Mouse (Mus musculus) limb, embryonic 12.5 days (tissue): Measurements from ENCODE around the gene Atp2b1. TPM values are rescaled to one million over a fixed set of nuclear protein-coding genes. Genes with fewer than 3 reads are reported as not detected.

ENCODE experiments used
- ATAC-seq: fragments of 200-750 bp; cut with Nextera tagmentation; 2 replicates; pipeline ENCODE4 v1.8.0; 2017; ENCODE audit warnings: low read depth, moderate TSS enrichment; ENCODE audit not compliant: insufficient number of reproducible peaks, insufficient read depth, low FRiP score, low TSS enrichment
- H3K27ac ChIP-seq: fragments of 300-500 bp; sonication (generic); 2 replicates; pipeline ENCODE4 v1.5.1; 2016; ENCODE audit warnings: mild to moderate bottlenecking, moderate library complexity
- H3K27me3 ChIP-seq: fragments of 300-500 bp; sonication (generic); 2 replicates; pipeline ENCODE4 v1.6.1; 2016; ENCODE audit warnings: mild to moderate bottlenecking, moderate library complexity
- H3K36me3 ChIP-seq: fragments of 300-500 bp; sonication (generic); 2 replicates; pipeline ENCODE4 v1.6.1; 2016; ENCODE audit warnings: mild to moderate bottlenecking, moderate library complexity
- H3K4me1 ChIP-seq: fragments of 300-500 bp; sonication (generic); replicated peaks from 2 replicates; pipeline ENCODE4 v1.6.1; 2016
- H3K4me2 ChIP-seq: fragments of 300-500 bp; sonication (generic); 2 replicates; pipeline ENCODE4 v1.6.1; 2016; ENCODE audit warnings: mild to moderate bottlenecking, moderate library complexity
- H3K4me3 ChIP-seq: fragments of 300-500 bp; sonication (generic); replicated peaks from 2 replicates; pipeline ENCODE4 v1.5.1; 2016; ENCODE audit warnings: mild to moderate bottlenecking
- H3K9ac ChIP-seq: fragments of 300-500 bp; sonication (generic); replicated peaks from 2 replicates; pipeline ENCODE4 v1.6.1; 2016; ENCODE audit warnings: mild to moderate bottlenecking, moderate library complexity
- H3K9me3 ChIP-seq: fragments of 300-500 bp; sonication (generic); 2 replicates; pipeline ENCODE4 v1.6.1; 2016; ENCODE audit warnings: mild to moderate bottlenecking, moderate library complexity
- WGBS: fragments of 180-500 bp; shearing (Covaris S2); methylation state at CpG from one replicate; pipeline ENCODE4 v1.1.7; 2016; 5-methylcytosine and 5-hydroxymethylcytosine counted together
- polyA plus RNA-seq: library from polyadenylated mRNA; unstranded; fragments of >200 nt; fragmentation: Nextera tagmentation; extraction: Ambion mirVana; gene quantifications from 2 replicates; pipeline ENCODE4 v1.2.1, GENCODE M21; 2016

The Atp2b1 gene
- polyA plus RNA-seq, 1 experiment from 2014 or later, result 100 TPM

DNA sequence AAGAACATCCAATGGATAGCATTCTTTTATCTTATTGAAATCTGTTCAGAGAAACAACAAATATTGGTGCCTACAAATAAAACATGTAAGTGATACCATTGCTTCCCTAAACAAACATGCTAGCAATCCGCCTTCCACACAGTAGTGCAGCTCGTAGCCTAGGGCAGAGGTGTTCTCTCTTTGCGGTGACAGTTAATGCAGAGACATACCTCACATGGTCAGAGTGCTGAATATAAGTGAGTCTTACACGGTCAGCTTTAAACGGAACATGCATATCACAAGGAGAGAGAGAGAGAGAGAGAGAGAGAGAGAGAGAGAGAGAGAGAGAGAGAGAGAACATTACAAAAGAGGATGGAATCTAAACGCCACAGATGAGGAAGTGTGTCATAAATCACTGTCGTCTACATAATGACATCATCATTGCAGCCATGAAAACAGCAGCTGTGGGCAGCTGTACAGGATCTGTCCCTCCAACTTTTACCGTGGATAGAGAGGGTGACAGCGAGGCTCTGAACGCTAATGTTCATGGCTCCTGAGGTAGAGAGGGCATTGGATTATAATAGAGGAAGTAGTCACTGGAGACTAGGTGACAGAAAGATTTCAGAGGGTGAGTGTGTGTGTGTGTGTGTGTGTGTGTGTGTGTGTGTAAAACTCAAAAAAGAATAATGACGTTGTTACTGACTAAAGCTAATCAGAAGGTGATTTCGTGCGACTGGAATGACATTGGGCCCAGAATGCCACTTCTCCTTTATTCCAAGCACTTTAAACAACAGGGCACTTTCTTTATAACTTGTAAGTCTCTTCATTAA lies 52.4 kb downstream of the Atp2b1 start:
- no peak overlapping the region for H3K4me2 ChIP-seq
- H3K4me1 ChIP-seq, result no peaks in the 10 kb centered on the region
- no peak overlapping the region for H3K27ac ChIP-seq
- H3K36me3 ChIP-seq, result peaks cover 5% of the 10 kb centered on the region; the same call in 1 of the 2 replicates
- no peak overlapping the region for H3K4me3 ChIP-seq
- no peaks in the 10 kb centered on the region for H3K27me3 ChIP-seq
- H3K9me3 ChIP-seq, result no peaks in the 10 kb centered on the region
- no peak overlapping the region for H3K9ac ChIP-seq
- WGBS, result 67% methylated on average over 13 of the region's 13 CpGs
- no peak for ATAC-seq

DNA sequence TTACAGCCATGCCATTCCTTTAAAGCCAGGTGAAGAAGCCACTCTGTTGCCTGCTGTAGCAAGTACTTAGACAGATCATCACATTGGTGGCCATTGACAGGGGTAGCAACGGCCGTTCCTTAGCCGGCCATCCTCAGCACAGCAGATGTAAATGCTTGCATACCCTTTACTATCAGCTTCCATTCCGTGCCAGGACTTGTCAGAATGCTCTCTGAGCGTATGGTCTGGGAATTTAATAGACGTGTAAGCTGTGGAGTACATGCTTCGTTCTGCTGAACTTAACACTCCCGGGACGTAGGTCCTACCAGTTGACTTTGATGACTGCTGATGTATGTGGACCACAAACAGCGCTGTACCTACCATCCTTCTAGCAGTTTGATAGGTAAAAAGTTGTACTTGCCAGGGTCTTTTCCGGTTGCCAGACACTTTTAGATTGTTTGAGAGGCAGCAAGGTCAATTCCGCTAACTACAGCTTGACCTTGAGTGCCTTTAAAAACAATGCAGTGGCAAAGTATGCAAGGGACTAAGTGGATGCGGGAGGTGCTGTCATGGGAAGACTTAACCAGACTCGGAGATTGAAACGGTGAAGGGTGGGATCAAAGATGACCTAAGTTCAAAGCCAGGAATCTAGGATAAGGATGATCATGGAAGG lies 53.2 kb downstream of the Atp2b1 start:
- H3K4me3 ChIP-seq, result no peak overlapping the region
- 0 out of 2 replicates have a peak, but pooled peaks cover 5% of the 10 kb centered on the region for H3K4me1 ChIP-seq
- no peak overlapping the region for H3K4me2 ChIP-seq
- peaks cover 5% of the 10 kb centered on the region; the same call in 1 of the 2 replicates for H3K36me3 ChIP-seq
- H3K9me3 ChIP-seq, result no peaks in the 10 kb centered on the region
- 88% methylated on average over 15 of the region's 15 CpGs for WGBS
- no peaks in the 10 kb centered on the region for H3K27me3 ChIP-seq
- no peak for ATAC-seq
- H3K27ac ChIP-seq, result no peak overlapping the region
- no peak overlapping the region for H3K9ac ChIP-seq

- peaks cover 5% of the 10 kb centered on the region; the same call in 1 of the 2 replicates for H3K36me3 ChIP-seq
- no peak overlapping the region for H3K27ac ChIP-seq
- H3K4me2 ChIP-seq, result no peak overlapping the region
- H3K4me3 ChIP-seq, result no peak overlapping the region
- 91% methylated on average over 3 of the region's 3 CpGs for WGBS
- H3K9ac ChIP-seq, result no peak overlapping the region
- ATAC-seq, result no peak
- H3K4me1 ChIP-seq, result peaks cover 16% of the 10 kb centered on the region
- H3K9me3 ChIP-seq, result no peaks in the 10 kb centered on the region
- no peaks in the 10 kb centered on the region for H3K27me3 ChIP-seq
These were observed 56.7 kb downstream of the Atp2b1 start for GRCm38 (mm10) chr10:98970917-98971316.

GRCm38 (mm10) chr10:98972359-98972758 lies 58.2 kb downstream of the Atp2b1 start:
- no peak overlapping the region for H3K4me2 ChIP-seq
- H3K27ac ChIP-seq, result no peak overlapping the region
- no peak overlapping the region for H3K9ac ChIP-seq
- peaks cover 5% of the 10 kb centered on the region; the same call in 1 of the 2 replicates for H3K36me3 ChIP-seq
- 82% methylated on average over 2 of the region's 2 CpGs for WGBS
- H3K27me3 ChIP-seq, result no peaks in the 10 kb centered on the region
- peaks cover 28% of the 10 kb centered on the region for H3K4me1 ChIP-seq
- H3K9me3 ChIP-seq, result no peaks in the 10 kb centered on the region
- no peak for ATAC-seq
- no peak overlapping the region for H3K4me3 ChIP-seq

- Histone ChIP-seq H3K27me3 (no peaks in the 10 kb centered on the region), H3K4me1 (peaks cover 28% of the 10 kb centered on the region), H3K36me3 (peaks cover 5% of the 10 kb centered on the region; the same call in 1 of the 2 replicates), H3K4me3 (no peak overlapping the region), H3K9ac (no peak overlapping the region), H3K4me2 (no peak overlapping the region), H3K27ac (no peak overlapping the region), H3K9me3 (no peaks in the 10 kb centered on the region)
- WGBS, result 73% methylated on average over 18 of the region's 18 CpGs
- no peak for ATAC-seq
These were observed 58.9 kb downstream of the Atp2b1 start for GRCm38 (mm10) chr10:98972912-98973605.

DNA sequence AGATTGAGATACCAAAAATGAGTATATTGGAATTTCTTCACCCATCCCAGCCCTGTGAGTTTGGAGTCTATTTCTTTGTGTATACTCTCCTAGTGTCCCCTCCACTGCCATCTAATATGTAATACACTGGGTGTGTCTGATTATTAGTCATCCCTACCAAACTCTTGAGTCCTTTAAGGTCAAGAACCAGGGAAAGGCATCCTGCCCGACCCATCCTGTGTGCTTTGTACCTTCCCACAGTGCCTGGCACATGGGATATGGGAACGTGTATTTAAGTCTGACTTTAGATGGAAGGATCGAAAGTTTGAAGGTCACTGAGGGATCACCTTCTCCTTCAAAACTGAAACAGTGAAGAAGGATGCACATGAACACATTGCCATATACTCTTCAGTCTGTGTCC lies 60.4 kb downstream of the Atp2b1 start:
- Histone ChIP-seq H3K4me2 (no peak overlapping the region), H3K27ac (no peak overlapping the region), H3K27me3 (no peaks in the 10 kb centered on the region), H3K4me3 (no peak overlapping the region), H3K9me3 (no peaks in the 10 kb centered on the region), H3K9ac (no peak overlapping the region), H3K36me3 (no peaks in the 10 kb centered on the region), H3K4me1 (peaks cover 28% of the 10 kb centered on the region)
- 86% methylated on average over 3 of the region's 3 CpGs for WGBS
- ATAC-seq, result no peak

DNA sequence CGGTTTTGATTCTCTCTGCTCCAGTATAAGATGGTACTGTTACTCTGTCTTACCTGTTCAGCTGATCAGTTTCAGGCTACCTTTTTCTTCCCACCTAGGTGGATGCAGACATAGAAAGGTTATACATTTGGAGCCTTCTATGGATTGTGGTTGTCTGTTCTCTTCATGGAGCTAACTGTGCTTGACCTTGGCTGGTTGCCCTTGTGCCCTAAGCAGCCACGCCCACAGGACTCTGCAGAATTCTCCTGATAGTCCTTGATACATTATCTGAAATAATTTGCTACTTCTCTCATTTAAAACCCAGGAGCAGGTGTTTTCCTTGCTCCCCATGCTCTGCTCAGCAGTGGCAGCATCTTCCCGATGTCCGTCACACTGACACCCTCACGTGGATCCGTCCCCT lies 61.4 kb downstream of the Atp2b1 start:
- Histone ChIP-seq H3K27ac (no peak overlapping the region), H3K4me3 (no peak overlapping the region), H3K9me3 (no peaks in the 10 kb centered on the region), H3K4me2 (no peak overlapping the region), H3K4me1 (peaks cover 28% of the 10 kb centered on the region), H3K9ac (no peak overlapping the region), H3K27me3 (no peaks in the 10 kb centered on the region), H3K36me3 (no peaks in the 10 kb centered on the region; the same call in 1 of the 2 replicates)
- WGBS, result 87% methylated on average over 6 of the region's 6 CpGs
- no peak for ATAC-seq

- H3K36me3 ChIP-seq, result no peaks in the 10 kb centered on the region; the same call in none of the 2 replicates
- H3K9me3 ChIP-seq, result no peaks in the 10 kb centered on the region
- H3K9ac ChIP-seq, result no peak overlapping the region
- H3K4me1 ChIP-seq, result peaks cover 27% of the 10 kb centered on the region
- no peak overlapping the region for H3K4me2 ChIP-seq
- no peaks in the 10 kb centered on the region for H3K27me3 ChIP-seq
- no peak overlapping the region for H3K27ac ChIP-seq
- no peak for ATAC-seq
- no peak overlapping the region for H3K4me3 ChIP-seq
- 59% methylated on average over 6 of the region's 6 CpGs for WGBS
These were observed 62.8 kb downstream of the Atp2b1 start for GRCm38 (mm10) chr10:98976877-98977494.

DNA sequence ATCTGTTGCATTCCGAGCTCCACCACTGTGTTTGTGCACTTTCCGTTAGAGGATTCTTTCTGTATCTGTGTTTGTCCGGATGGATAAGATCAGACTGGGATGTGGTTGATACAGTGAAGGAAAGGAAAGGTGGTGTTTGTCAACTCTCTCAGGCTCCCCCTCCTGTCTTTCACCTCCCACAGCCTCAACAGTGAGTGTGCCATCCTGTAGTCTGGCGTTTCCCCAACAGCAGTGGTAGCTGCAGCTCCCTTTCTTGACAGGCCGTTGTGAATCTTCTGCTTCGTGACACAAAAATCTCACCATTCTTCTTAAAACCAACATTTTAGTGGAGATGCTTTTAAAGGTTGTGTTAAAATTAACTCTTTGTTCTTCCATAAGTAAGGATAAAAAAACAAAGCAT lies 64.6 kb downstream of the Atp2b1 start:
- Histone ChIP-seq H3K36me3 (no peaks in the 10 kb centered on the region; the same call in none of the 2 replicates), H3K4me3 (no peak overlapping the region), H3K9me3 (no peaks in the 10 kb centered on the region), H3K4me2 (no peak overlapping the region), H3K4me1 (peaks cover 13% of the 10 kb centered on the region), H3K9ac (no peak overlapping the region), H3K27ac (no peak overlapping the region), H3K27me3 (no peaks in the 10 kb centered on the region)
- 80% methylated on average over 6 of the region's 6 CpGs for WGBS
- no peak for ATAC-seq

- Histone ChIP-seq H3K4me1 (peaks cover 13% of the 10 kb centered on the region), H3K9me3 (no peaks in the 10 kb centered on the region), H3K27ac (no peak overlapping the region), H3K4me3 (no peak overlapping the region), H3K27me3 (no peaks in the 10 kb centered on the region), H3K4me2 (no peak overlapping the region), H3K36me3 (no peaks in the 10 kb centered on the region; the same call in none of the 2 replicates), H3K9ac (no peak overlapping the region)
- whole genome bisulfite sequencing, result 84% methylated on average over 7 of the region's 7 CpGs
- no peak for ATAC-seq
These were observed 65.1 kb downstream of the Atp2b1 start for GRCm38 (mm10) chr10:98979296-98979695.

DNA sequence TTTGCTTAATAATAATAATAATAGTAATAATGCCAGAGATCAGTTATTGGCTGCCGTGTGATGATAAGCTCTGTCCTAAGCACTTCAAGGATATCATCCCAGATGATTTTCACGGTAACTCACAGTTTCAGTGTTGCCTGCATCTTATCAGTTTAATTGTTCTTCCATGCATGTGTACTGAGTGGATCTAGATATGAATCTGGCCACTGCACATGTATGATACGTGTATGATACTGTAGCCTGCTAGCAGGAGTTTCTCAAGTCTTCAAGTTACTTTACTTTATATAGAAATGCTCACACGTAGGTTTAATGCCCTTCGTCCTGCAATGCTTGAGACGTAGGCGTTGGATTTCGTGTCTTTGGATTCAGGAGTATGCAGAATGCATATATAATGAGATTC lies 65.7 kb downstream of the Atp2b1 start:
- H3K4me2 ChIP-seq, result no peak overlapping the region
- peaks cover 13% of the 10 kb centered on the region for H3K4me1 ChIP-seq
- no peaks in the 10 kb centered on the region for H3K9me3 ChIP-seq
- WGBS, result 89% methylated on average over 8 of the region's 8 CpGs
- no peak overlapping the region for H3K27ac ChIP-seq
- H3K4me3 ChIP-seq, result no peak overlapping the region
- peaks cover 6% of the 10 kb centered on the region for H3K36me3 ChIP-seq
- no peaks in the 10 kb centered on the region for H3K27me3 ChIP-seq
- no peak for ATAC-seq
- no peak overlapping the region for H3K9ac ChIP-seq
